In the genomic region with DNA sequence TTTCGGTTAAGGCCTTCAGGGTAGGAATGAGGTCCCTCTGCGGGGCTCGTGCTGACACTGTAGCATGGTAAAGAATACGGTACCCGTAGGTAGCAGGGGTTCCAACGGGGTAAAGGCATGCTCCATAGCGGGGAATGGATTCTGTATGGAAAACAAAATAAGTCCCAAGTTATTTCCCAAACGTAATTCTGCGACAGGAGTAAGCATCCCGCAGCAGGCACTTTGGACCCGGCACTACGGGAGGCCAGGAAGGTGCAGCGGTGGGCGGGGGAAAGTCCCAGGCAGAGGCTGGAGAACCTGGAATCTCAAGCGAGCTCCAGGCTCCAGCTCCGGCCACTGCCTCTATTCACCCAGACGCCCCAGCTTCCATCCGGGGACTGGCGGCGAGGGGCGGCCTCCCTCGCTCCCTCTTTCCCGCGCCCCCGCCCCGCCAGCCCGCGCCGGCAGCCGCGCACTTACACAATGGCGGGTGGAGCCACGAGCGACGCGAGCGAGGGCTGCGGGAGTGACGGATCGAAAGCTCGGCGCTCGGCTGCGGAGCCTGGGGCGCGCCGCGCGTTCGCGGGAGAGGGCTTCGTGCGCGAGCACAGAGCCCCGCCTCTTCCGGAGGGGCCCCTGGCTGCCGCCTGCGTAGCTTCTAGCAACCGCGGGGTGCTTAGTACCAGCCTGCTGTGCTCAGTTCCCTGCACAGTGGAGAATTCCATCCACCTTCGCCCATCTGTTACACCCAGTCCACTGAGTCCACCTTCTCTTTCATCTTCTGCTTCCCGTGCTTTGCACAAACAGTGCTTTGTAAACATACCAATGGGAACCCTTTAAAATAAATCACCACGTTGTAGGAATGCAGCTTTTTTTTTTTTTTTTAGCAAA, we compare ENCODE assay signal across 8 mouse cellular contexts. TPM values are rescaled to one million over a fixed set of nuclear protein-coding genes. Genes with fewer than 3 reads are reported as not detected.
DNase-seq lines count a peak whose midpoint lies in the region; ATAC-seq lines count a peak whose summit lies in the region.

A gene (minus strand): TSS at position 602 of the 870 bp plus-strand sequence.

- no peaks in the 10 kb centered on the region for H3K36me3 ChIP-seq in hindbrain, embryonic 11.5 days (ENCODE audit: control insufficient read depth, insufficient read depth, low read length)

- no peaks in the 10 kb centered on the region for H3K27me3 ChIP-seq in hindbrain, embryonic 11.5 days (ENCODE audit: control insufficient read depth, insufficient read depth, low read length)

- no peaks in the 10 kb centered on the region for H3K9me3 ChIP-seq in hindbrain, embryonic 11.5 days (ENCODE audit: control insufficient read depth, low read length)

- ATAC-seq in hindbrain, embryonic 11.5 days (ENCODE audit: low FRiP score): peak; percentile 99

- H3K4me1 ChIP-seq in hindbrain, embryonic 11.5 days (replicated peaks; ENCODE audit: control insufficient read depth, insufficient read depth, low read length): no peaks in the 10 kb centered on the region

- WGBS in hindbrain, embryonic 11.5 days: under 1% methylated on average over 52 of the region's 63 CpGs

- H3K4me3 ChIP-seq in hindbrain, embryonic 11.5 days (ENCODE audit: low read depth, low read length): peak within 1 kb of the TSS; percentile 50

- peak; percentile 97 for DNase-seq in Muller cell, postnatal 12 days (ENCODE audit: inconsistent ontology term)
- peak; percentile 96 for DNase-seq in cerebellum, adult 9-11 months
- peak; percentile 81 to 94 for DNase-seq in frontal cortex, adult 2 months (ENCODE audit: extremely low spot score in 1 of 2, low spot score in 1 of 2)
- peak; percentile 98 for DNase-seq in hindbrain, embryonic 11.5 days (ENCODE audit: low spot score)
- peak; percentile 91 to 96 for DNase-seq in layer of hippocampus, postnatal 10 days (ENCODE audit: low spot score in 2 of 2)
- peak; percentile 95 for DNase-seq in lung, postnatal 10 days
- peak; percentile 94 for DNase-seq in ovary, postnatal 36 days (ENCODE audit: low spot score)
- DNase-seq in thymus, postnatal 25 days: peak; percentile 93

- peak within 1 kb of the TSS; percentile 85 for H3K9ac ChIP-seq in hindbrain, embryonic 11.5 days (ENCODE audit: low read depth, low read length)

- H3K27ac ChIP-seq in hindbrain, embryonic 11.5 days (ENCODE audit: low read depth, low read length): peak within 1 kb of the TSS; percentile 90

- H3K4me2 ChIP-seq in hindbrain, embryonic 11.5 days (replicated peaks; ENCODE audit: low read depth, low read length): peak within 1 kb of the TSS; percentile 44

RNA-seq across cellular contexts. Expression of the gene that starts here (rescaled TPM):
- polyA plus RNA-seq in frontal cortex, adult 2 months (2012; rRNA removed): 2.4 and 2.7 TPM in 2 replicates
- polyA plus RNA-seq in hindbrain, embryonic 11.5 days (2014; fragmentation: Nextera tagmentation; extraction: Ambion mirVana): 5.2 and 6.5 TPM in 2 replicates
- 1 to 10 TPM; 3.4 to 4.0 TPM for total RNA-seq in layer of hippocampus, postnatal 10 days (2021)

Comparison
In these comparisons a context has a peak if more than half of its experiments do, and no peak if none do; other contexts are left out.
1. Peak in every context shown above with its lines: DNase-seq, ATAC-seq, H3K4me3 ChIP-seq and H3K27ac ChIP-seq.